Mouse (Mus musculus) erythroblast, embryonic 14.5 days (primary cell): ENCODE data around the gene Dmd. TPM values are rescaled to one million over a fixed set of nuclear protein-coding genes. Genes with fewer than 3 reads are reported as not detected.
"Not testable (repeated sequence)": the region's sequence is repeated elsewhere in the genome, so short reads cannot be mapped to it uniquely, and the experiment has no call there.

Source experiments
- H3K27me3 ChIP-seq: 2 replicates; pipeline ENCODE4 v1.6.1; 2012; ENCODE audit warnings: inconsistent platforms; ENCODE audit not compliant: control insufficient read depth
- H3K36me3 ChIP-seq: 2 replicates; pipeline ENCODE4 v1.6.1; 2012; ENCODE audit warnings: mild to moderate bottlenecking, inconsistent platforms; ENCODE audit not compliant: control insufficient read depth
- H3K4me1 ChIP-seq: 2 replicates; pipeline ENCODE4 v1.6.1; 2012; ENCODE audit warnings: inconsistent platforms; ENCODE audit not compliant: control insufficient read depth
- H3K4me3 ChIP-seq: replicated peaks from 2 replicates; pipeline ENCODE3; 2012; ENCODE audit warnings: moderate library complexity, mild to moderate bottlenecking, inconsistent platforms
- H3K9me3 ChIP-seq: 2 replicates; pipeline ENCODE4 v1.6.1; 2012; ENCODE audit warnings: low read length, inconsistent platforms, mixed read lengths; ENCODE audit not compliant: control insufficient read depth
- GATA1 ChIP-seq: IDR thresholded peaks from 2 replicates; pipeline ENCODE4 v1.6.1; 2012; ENCODE audit warnings: low read length, inconsistent platforms, mixed read lengths
- TAL1 ChIP-seq: IDR thresholded peaks from 3 replicates; pipeline ENCODE4 v1.6.1; 2012; ENCODE audit warnings: low read length, inconsistent platforms, mixed read lengths
- polyA plus RNA-seq: library from polyadenylated mRNA; stranded (reverse); fragments of >175 nt; gene quantifications from 2 replicates; pipeline ENCODE4 v1.2.3, GENCODE M21; 2012

Gene Dmd
- polyA plus RNA-seq, 1 experiment = not detected

- TF ChIP-seq GATA1 = no peak
- Histone ChIP-seq H3K4me3 (no peak overlapping the region), H3K9me3 (no peaks in the 10 kb centered on the region), H3K4me1 (no peaks in the 10 kb centered on the region), H3K36me3 (no peaks in the 10 kb centered on the region), H3K27me3 (no peaks in the 10 kb centered on the region)
Observed at GRCm38 (mm10) chrX:83686547-83686946, 737.9 kb downstream of the Dmd start.

GRCm38 (mm10) chrX:83740533-83740932 lies 791.9 kb downstream of the Dmd start:
- no peaks in the 10 kb centered on the region for H3K36me3 ChIP-seq
- TF ChIP-seq GATA1 (no peak), TAL1 (no peak)
- H3K9me3 ChIP-seq = no peaks in the 10 kb centered on the region
- H3K27me3 ChIP-seq = no peaks in the 10 kb centered on the region
- no peaks in the 10 kb centered on the region for H3K4me1 ChIP-seq
- no peak overlapping the region for H3K4me3 ChIP-seq

DNA sequence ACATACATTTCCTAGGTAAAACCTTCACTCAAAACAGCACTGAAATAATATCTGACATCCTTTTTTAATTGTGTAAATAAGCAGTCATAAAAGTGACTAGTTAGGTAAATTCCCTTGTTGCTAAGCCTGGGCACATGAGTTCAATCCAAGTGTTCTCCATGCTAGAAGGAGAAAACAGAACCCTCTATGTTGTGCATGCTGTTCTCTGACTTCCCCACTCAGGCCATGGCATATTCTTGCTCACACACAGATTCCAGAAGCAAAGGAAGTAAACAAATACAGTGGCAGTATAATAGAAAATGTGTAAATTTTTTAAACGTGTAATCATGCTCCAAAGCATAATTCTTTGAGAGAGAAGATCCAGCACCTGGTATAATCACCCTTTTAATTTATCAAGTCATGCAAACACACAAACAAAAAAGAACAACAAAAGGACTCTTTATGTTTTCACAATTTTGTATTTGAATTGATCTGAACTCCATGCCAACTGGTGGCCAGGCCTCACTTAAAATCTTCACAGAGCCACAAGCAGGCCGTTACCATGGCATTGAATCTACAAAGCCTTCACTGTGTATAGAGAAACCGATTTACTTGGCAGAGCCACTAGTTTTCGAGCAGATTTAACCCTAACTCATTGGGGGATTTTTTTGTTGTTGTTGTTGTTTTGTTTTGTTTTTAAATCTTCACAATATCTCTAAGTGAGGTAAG lies 797.8 kb downstream of the Dmd start:
- no peak for TF ChIP-seq TAL1
- TF ChIP-seq GATA1 = no peak
- Histone ChIP-seq H3K4me1 (no peaks in the 10 kb centered on the region), H3K27me3 (no peaks in the 10 kb centered on the region), H3K4me3 (no peak overlapping the region), H3K9me3 (no peaks in the 10 kb centered on the region), H3K36me3 (no peaks in the 10 kb centered on the region)

DNA sequence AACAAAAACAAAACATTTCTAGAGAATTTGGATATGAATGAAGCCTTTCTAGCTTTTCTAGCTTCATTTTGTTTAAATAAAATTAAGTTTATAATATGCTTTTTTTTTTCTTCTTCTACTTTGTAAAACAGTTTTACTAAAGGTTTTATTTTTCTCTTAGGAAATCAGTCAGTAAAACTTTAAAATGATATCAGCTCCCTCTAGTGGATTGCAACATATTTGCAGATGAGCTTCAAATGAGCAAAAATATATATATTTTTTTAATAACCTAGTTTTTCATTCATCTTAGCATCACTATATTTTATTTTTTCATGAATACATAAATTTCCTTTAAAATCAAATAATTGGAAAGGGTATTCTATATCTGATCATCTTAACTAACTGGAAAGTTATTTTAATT lies 838.7 kb downstream of the Dmd start:
- no peaks in the 10 kb centered on the region for H3K4me1 ChIP-seq
- no peaks in the 10 kb centered on the region for H3K27me3 ChIP-seq
- no peak for TF ChIP-seq GATA1
- no peak for TF ChIP-seq TAL1
- no peak overlapping the region for H3K4me3 ChIP-seq
- H3K36me3 ChIP-seq = no peaks in the 10 kb centered on the region
- H3K9me3 ChIP-seq = no peaks in the 10 kb centered on the region

GRCm38 (mm10) chrX:83867469-83867868 lies 918.8 kb downstream of the Dmd start:
- H3K36me3 ChIP-seq, H3K4me1 ChIP-seq, H3K27me3 ChIP-seq, H3K9me3 ChIP-seq, H3K4me3 ChIP-seq: not testable (repeated sequence)

- peaks cover 12% of the 10 kb centered on the region for H3K9me3 ChIP-seq
- H3K27me3 ChIP-seq, H3K4me1 ChIP-seq, H3K36me3 ChIP-seq, H3K4me3 ChIP-seq: not testable (repeated sequence)
Observed at GRCm38 (mm10) chrX:83875389-83875788, 926.7 kb downstream of the Dmd start.

DNA sequence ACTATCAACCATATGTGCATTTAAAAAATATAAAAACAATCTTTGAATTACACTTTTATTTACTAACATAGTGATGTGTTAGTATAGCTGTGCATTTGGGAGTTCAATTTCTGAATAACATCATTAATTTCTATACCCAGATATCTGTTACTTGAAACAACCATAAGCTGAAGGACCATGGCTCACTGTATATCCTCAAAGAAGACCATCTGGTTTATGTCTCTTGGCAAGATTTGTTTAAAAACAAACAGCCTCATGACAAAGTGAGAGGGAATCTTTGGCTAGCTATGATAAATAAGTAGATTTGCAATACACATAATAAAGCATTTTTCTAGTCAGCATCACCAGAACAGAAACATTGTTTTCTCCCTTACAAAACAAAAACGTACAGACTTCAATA lies 1027.2 kb downstream of the Dmd start:
- no peaks in the 10 kb centered on the region for H3K4me1 ChIP-seq
- no peaks in the 10 kb centered on the region for H3K36me3 ChIP-seq
- H3K9me3 ChIP-seq = no peaks in the 10 kb centered on the region
- H3K27me3 ChIP-seq = no peaks in the 10 kb centered on the region
- TF ChIP-seq TAL1 (no peak), GATA1 (no peak)
- H3K4me3 ChIP-seq = no peak overlapping the region

GRCm38 (mm10) chrX:84001294-84001693 lies 1052.6 kb downstream of the Dmd start:
- no peaks in the 10 kb centered on the region for H3K27me3 ChIP-seq
- no peak for TF ChIP-seq TAL1
- TF ChIP-seq GATA1 = no peak

DNA sequence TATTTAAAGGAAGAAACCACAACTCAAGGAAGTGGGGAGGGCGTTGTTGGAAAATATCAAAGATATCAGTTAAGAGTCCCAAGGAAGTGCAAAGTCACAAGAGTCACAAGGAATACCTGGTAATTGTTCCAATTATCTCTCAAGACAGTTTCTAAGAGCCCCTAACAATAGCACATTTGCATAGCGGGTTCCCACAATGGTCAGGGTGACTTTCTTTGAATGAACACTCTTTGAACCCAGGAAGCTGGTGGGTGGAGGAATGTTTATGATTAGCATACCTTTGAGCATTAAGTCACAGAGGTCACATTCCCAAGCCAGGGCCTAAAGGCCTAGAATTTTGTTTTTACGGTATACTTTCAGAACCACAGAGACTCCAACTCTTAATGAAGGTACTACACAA lies 1113.8 kb downstream of the Dmd start:
- H3K27me3 ChIP-seq, H3K9me3 ChIP-seq: not testable (repeated sequence)

More at GRCm38 (mm10) chrX:84001294-84001693, 1052.6 kb downstream of the Dmd start:
- Histone ChIP-seq H3K9me3 (no peaks in the 10 kb centered on the region), H3K4me1 (no peaks in the 10 kb centered on the region), H3K4me3 (no peak overlapping the region), H3K36me3 (no peaks in the 10 kb centered on the region)

DNA sequence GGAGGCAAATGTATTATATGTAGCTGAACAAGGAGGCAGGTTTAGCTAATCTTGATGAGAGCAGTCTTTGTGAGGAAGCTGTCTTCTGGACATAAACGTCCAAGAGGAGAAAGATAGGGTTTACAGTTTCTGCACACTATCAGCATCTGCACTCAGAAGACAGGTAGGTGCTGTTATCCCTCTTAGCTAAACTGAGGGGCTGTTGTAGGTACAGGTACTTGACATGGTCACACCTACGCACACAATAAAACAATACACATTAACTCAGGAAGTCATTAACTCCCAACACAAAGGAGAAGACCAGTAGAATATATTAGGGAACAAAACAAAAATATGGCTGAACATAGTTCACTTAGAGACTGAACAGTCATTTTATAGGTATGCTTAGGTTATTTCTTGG lies 1217.2 kb downstream of the Dmd start:
- Histone ChIP-seq H3K27me3 (no peaks in the 10 kb centered on the region), H3K36me3 (no peaks in the 10 kb centered on the region), H3K4me1 (no peaks in the 10 kb centered on the region), H3K9me3 (no peaks in the 10 kb centered on the region), H3K4me3 (no peak overlapping the region)
- TF ChIP-seq GATA1 = no peak
- no peak for TF ChIP-seq TAL1

More for the DNA sequence above, 1113.8 kb downstream of the Dmd start:
- H3K36me3 ChIP-seq, H3K4me1 ChIP-seq, H3K4me3 ChIP-seq: not testable (repeated sequence)
